Mouse (Mus musculus): ENCODE results near the gene Slco6d1.
"Not testable (repeated sequence)": the region's sequence is repeated elsewhere in the genome, so short reads cannot be mapped to it uniquely, and the experiment has no call there.

Gene Slco6d1

DNA sequence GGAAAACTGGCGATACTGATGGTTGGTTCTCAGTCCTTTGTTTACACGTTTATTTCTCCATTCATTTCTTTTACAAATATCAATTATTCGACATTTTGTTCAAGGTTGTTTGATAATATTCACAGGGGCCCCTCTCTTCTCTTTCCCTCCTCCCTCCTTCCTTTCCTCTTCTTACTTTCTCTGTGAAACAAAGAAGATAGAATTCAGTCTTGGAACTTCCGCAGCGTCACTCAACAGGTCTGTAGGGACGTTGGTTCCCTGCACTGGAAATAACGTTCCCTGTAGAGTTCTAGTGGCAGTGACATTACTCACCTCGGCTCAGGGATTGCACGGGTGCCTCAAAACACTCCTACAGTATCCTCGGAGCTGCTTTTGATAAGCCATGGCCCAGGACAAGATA lies at the start of gene Slco6d1:
TSS of gene Slco6d1 (plus strand) at position 301 of the 400 bp plus-strand sequence.
- no peak for DNase-seq (ENCODE audit: low read depth)

DNA sequence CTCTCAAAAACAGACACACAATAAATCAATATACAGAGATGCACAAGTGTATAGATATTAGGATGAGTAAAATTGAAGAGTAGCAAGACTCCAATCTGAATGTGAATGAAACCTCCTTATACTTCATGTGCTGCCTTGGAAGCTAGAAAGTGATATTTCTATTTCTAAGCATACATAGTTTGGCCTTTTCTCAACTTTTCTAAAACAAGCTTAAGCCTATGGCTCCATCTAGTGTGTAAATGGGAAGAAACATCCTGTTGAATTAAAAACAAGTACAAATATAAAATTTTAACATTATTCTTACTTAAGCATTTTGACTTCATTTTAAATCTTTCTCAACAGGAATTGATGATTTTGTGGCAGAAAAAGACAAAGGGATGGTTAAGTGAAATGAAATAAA lies 28.9 kb upstream of the Slco6d1 start:
- peak; percentile 65 for DNase-seq (ENCODE audit: low read depth)

DNA sequence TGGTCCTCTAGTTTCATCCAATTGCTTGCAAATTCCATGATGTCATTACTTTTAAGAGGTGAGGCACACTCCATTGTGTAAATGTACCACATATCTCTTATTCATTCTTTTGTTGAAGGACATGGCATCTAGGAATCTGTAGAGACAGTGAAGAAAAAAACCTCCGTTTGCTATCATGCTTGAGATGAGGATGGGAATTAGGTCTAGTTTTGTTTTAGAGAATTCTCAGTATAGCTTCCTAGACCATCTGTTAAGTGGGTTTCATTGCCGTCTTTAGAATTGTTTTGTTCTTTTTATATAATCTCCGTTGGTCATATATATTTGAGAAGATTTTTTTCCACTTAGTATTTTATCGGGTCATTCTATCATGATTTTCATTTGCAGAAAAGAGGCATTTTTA lies 27.0 kb downstream of the Slco6d1 start:
- DNase-seq (ENCODE audit: low read depth): no peak

DNA sequence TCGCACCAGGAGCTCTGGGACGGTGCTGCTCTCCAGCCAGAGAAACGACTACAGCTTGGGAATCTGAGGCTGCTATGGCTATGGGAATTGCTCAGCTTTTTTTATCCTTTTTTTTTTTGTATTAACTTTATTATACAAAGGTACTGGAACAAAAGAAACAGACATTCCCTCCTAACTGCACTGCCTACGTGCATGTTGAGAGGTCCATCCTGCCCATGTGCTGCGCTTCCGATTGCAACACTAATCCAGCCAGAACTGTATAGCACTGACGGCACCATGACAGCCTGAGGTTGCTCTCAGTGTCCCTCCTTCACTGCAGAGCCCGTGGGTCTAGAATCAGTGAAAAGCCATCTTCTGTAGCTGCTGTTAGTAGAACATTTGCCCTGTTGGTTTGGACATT lies 38.3 kb downstream of the Slco6d1 start:
- DNase-seq (ENCODE audit: low read depth): not testable (repeated sequence)

DNA sequence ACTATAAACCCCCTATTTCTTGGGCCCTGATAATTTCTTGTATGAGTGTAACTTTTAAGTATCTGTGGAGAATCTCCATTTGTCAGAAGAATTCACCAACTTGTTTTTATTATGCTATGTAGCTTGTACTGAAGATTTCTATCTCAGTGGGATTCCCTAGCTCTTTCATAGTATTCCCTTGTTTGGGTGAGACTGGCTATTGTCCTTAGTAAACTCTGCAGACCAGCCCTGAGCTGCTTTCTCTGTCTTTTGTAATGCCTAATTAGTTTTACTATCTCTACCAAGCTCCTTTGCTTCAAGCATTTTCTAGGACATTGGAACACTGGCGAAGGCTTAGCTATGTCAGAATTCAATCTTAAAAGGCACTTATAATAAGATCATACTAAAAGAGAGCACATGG lies 55.5 kb downstream of the Slco6d1 start:
- not testable (repeated sequence) for DNase-seq (ENCODE audit: low read depth)

DNA sequence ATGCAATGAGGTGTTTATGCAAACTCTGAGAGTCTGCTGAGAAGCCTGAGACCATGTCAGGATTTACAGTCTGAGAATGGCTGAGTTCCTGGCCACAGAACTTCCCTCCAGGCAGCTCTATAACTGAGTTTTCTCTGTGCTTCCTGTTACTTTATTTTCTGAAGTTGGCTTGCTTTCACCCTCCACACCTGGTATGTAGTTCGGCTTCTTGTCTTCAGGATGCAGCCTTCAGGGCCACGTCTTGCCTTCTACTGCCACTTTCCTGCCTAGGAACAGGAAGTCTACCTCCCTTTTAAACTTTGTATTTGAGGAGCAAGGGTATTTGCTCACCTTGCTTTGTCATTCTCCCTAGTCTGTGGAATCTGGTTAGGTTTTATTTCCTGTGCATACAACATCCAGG lies 58.3 kb downstream of the Slco6d1 start:
- no peak for DNase-seq (ENCODE audit: low read depth)

DNA sequence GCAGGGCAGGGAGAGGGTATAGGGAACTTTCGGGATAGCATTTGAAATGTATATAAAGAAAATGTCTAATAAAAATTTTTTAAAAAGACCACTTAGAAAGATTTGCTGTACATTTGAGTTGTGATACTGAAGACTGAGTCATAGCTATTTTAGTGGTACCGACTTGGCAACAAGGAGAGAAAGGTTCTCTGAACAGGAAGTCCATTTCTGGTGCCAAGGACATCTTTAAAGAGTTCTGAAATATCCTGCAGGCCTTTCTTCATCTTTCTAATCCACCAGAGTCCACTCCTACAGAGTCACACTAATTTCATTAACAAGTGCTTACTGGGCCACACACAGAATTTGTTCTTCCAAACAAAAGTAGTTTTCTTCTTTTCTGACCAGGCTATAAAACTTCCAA lies 85.1 kb downstream of the Slco6d1 start:
- no peak for DNase-seq (ENCODE audit: low read depth)

DNA sequence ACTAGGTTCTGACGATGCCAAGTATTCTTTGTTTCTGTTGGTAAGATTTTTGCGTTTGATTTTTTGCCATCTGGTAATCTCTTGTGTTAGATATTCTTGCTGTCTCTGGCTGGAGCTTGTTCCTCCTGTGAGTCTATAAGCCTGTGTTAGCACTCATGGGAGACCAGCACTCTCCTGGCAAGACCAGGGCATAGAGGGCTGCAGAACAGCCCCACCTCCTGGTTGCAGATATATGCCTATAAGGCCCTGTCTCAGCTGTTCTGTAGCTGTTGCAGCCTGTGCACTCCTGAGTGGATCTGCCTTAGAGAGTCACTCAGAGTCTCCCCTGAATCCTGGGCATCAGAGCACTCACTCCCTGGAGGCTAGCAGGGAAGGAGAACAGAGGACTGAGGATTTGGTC lies 102.1 kb downstream of the Slco6d1 start:
- peak; percentile 18 for DNase-seq (ENCODE audit: low read depth)

DNA sequence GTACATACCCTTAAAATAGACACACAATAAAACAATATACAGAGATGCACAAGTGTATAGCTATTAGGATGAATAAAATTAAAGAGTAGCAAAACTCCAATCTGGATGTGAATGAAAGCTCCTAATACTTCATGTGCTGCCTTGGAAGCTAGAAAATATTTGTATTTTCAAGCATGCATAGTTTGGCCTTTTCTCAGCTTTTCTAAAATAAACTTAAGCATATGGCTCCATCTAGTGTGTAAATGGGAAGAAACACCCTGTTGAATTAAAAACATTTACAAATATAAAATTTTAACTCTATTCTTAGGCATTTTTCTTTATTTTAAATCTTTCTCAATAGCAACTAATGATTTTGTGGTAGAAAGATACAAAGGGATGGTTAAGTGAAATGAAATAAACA lies 102.6 kb downstream of the Slco6d1 start:
- DNase-seq (ENCODE audit: low read depth): peak; percentile 44

DNA sequence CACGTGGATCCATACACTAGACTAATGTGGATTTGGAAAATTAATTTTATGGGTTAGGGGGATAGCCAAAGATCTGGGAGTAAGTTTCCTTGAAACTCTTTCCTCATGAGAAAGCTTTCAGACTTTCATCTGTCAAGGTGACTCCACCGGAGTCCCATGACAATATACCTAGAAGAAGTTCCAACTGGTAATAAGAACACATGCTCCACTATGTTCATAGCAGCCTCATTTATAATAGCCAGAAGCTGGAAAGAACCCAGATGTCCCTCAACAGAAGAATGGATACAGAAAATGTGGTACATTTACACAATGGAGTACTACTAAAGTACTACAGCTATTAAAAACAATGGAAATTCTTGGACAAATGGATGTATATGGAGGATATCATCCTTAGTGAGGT lies 107.4 kb downstream of the Slco6d1 start:
- not testable (repeated sequence) for DNase-seq (ENCODE audit: low read depth)

DNA sequence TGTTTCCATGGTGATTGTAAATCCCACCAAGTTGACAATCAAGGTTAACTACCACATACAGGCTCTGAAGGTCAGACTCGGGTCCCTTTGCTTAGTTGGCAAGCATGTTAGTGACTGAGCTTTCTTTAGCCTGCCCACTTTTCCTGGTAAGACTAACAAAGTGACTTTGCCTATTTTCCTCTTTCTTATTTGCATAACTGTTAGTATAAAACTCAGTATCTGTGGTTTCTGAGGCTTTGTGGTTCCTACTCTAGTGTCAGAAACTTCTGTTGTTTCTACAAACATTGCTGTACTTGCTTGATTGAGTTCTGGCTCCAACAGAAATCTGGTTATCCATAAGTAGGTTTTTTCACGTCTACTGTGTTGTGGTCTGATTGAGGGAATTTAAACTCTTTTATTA lies 124.4 kb downstream of the Slco6d1 start:
- no peak for DNase-seq (ENCODE audit: low read depth)

DNA sequence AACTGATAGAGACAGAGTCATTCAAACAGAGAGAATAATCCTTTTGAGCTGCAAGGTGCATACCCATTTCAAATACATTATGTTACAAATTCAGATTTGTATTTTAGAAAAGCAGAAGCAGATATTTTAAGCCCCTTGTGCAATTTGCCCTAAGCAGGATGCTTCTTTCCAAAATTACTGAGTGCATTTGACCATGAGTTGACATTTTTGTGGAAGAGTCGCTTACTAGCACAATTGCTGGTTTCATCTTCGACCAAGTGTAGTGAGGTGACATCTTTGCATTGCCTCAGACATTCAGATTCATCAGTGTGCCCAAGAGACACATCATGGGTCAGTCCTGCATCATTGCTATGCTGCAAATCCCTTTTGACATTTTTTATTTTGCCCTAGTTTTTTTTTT lies 133.5 kb downstream of the Slco6d1 start:
- DNase-seq (ENCODE audit: low read depth): no peak

DNA sequence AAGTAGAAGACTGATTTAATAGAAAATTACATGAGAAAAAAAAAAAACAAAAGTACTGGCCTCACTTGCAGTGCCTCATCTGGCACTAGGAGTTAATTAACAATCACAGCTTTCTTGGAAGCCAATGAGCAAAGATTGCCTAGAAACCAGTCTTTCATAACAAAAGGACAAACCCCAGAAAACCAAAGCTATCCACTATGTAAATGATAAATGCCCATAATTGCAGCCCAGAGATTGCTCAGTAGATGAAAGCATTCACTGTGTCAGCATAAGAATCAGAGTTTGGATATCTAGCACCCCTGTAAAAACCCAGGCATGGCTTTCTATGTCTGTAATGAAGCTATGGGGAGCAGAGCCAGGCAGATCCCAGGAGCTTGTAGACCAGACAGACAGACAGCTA lies 144.8 kb downstream of the Slco6d1 start:
- no peak for DNase-seq (ENCODE audit: low read depth)
